Mouse (Mus musculus): ENCODE measurements at regions not wholly inside any gene's neighbourhood (a gene's known extent, or its start where the extent isn't known, plus 50 kb on each side); places are given as distances from the start of the nearest gene placed in this dataset.

- no peak for DNase-seq (ENCODE audit: low read depth)
These were observed 127.0 kb upstream of the Med14 start for GRCm38 (mm10) chrX:12888708-12889481.

DNA sequence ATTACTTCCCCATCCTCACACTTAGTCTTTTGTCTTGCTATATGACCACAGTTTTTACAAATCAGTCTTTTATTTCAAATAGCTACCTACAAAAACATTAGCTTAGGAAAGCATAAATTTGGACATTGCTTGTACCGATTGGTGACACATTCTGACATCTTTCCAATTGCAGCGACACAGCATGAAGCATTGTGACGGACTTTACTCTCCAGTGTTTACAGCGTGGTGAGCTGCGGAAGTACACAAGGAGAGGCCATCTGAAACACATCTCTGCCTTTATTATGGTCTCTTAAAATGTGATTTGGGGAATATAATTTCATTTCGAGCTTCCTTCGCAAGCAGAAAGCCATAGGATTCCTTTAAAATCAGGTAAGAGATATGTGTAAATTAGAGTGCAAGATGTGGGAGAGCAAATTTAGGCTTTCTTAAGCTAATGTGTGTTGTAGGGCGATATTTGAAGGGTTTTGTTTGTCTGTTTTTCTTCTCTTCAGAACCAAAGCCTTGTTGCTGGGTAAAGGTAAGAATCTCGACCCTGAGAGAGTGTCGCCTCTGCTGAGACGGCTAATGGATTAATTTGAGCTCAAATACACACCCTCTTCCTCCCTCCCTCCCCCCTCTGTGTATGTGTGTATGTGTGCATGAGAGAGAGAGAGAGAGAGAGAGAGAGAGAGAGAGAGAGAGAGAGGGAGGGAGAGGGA is 126.3 kb upstream of the Med14 start:
- no peak for DNase-seq (ENCODE audit: low read depth)

GRCm38 (mm10) chrX:12887516-12887915 is 125.6 kb upstream of the Med14 start:
- DNase-seq (ENCODE audit: low read depth): peak; percentile 6

GRCm38 (mm10) chrX:12886160-12887048 is 124.5 kb upstream of the Med14 start:
- DNase-seq (ENCODE audit: low read depth): peak; percentile 45

- no peak for DNase-seq (ENCODE audit: low read depth)
These were observed 117.4 kb upstream of the Med14 start for GRCm38 (mm10) chrX:12879233-12879632.

- no peak for DNase-seq (ENCODE audit: low read depth)
These were observed 115.6 kb upstream of the Med14 start for GRCm38 (mm10) chrX:12877506-12877905.

GRCm38 (mm10) chrX:12873698-12874144 is 111.8 kb upstream of the Med14 start:
- peak; percentile 41 for DNase-seq (ENCODE audit: low read depth)

- peak; percentile 21 for DNase-seq (ENCODE audit: low read depth)
These were observed 111.4 kb upstream of the Med14 start for GRCm38 (mm10) chrX:12873230-12873629.

- peak; percentile 26 for DNase-seq (ENCODE audit: low read depth)
These were observed 105.1 kb upstream of the Med14 start for GRCm38 (mm10) chrX:12866885-12867498.

DNA sequence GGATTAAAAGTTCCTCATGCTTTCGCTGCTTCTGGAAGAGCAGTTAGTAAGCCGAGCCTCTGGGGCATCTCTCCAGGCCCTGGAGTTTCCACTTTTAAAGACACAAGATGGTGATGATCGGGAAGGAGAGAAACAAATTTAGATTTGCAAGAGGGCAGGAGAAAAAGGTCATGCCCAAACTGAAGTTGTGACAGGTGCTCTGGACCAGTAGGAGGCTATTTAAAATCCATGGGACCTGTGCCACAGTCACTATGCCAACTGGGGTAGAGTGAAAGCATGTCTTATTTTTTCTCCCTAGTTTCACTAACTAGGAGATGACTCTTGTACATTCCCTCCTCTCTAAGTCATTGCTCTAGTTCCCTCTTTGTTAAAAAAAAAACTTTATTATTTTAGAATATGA is 104.3 kb upstream of the Med14 start:
- DNase-seq (ENCODE audit: low read depth): no peak

GRCm38 (mm10) chrX:12860168-12860567 is 98.3 kb upstream of the Med14 start:
- DNase-seq (ENCODE audit: low read depth): no peak

- DNase-seq (ENCODE audit: low read depth): no peak
These were observed 96.9 kb upstream of the Med14 start for GRCm38 (mm10) chrX:12858757-12859156.

DNA sequence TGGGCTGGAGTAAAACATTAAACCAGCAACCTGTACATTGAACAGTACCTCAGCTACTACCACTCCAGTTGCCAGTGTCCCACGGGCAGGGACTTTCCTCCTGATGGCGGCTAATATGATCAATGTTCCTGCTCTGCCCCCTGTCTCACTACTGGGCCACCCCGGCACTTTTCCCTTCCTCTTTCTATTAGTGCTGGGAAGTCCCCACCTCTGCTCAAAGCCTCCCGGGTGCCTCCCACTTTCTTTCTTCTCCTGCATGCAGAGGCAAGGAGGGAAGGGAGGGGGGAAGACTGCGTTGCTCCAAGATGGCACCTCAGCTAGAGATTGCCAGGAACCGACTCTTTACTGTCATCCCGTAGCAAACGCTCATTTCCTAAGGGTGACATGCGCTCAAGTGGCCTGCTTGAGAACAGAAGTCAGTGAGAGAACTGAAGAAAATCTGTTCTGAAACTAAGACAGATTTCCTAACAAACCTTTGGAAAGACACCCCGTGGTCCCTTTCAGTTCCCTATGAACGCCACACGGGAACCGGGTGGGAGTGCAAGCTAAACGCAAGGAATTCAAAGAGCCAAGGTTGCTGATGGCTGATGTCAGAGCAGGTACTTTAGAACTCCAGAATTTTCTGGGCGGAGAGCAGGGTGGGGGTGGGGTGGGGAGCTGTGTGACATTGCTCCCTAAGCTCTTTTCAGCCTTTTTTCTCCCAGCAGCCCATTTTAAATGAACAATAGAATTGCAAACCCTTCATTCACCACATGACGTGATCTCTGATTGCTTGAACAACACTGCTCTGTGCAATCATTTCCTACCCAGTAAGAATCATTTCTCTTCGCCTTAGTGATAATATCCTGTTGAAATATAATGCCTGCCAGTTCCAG is 96.2 kb upstream of the Med14 start:
- peak; percentile 39 for DNase-seq (ENCODE audit: low read depth)

DNA sequence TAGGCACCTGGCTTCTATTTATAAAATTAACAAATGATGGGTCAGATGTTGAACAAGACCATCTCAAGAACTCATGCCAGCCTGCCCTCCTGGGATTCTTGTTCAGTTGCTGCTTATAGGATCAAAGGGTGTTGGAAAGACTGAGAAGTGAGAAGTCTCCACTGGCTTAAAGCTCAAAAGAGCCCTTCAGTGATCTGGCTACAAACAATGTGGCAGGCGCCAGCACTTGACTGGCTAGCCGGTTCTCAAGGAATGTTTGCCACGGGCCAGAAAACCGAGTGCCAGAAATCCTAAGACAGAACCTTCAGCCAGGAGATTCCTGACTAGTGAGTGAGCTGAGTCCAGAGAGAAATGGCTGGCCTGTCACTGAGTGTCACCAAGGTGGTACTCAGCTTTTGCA is 93.6 kb upstream of the Med14 start:
- no peak for DNase-seq (ENCODE audit: low read depth)

GRCm38 (mm10) chrX:12851684-12852083 is 89.8 kb upstream of the Med14 start:
- peak; percentile 62 for DNase-seq (ENCODE audit: low read depth)

GRCm38 (mm10) chrX:12844431-12844830 is 82.6 kb upstream of the Med14 start:
- no peak for DNase-seq (ENCODE audit: low read depth)

GRCm38 (mm10) chrX:12841021-12841325 is 79.1 kb upstream of the Med14 start:
- no peak for DNase-seq (ENCODE audit: low read depth)

DNA sequence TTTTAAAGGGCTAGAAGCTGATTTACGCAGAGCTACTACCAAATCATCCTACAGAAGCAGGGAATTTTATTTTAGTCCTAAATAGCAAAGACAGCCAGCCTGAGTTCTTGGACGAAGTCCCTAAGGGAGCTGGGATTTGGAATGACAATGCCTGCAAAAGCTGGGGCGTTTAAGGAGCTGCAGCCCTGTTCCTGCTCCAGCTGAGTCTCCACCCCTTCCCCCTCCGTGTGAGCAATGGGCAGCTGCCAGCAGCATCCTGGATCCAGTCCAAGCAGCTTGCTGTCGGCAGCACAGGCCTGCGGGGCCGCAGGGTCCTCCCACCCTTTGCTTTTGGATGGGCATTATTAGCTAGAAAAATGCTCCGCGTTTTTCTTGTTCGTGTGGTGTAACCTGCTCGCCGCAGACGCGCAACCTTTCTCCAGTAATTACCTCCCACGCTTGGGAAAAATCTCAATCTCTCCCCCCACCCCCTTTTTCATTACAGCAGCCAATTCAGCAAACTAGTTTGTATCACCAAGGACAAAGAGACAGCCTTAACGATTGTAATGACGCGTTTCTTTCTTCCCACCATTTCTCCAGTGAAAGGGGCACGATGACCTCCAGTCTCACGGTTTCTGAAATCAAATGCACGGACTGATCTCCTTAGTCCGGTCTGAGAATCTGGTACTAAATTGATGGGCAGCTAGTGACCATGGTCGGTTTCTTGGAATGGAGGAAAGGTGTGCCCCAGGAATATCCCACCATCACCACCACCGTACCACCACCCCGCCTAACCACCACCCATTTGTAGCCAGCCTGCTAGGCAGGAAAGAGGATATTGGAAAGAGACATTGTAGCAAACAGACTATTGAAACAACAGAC is 78.5 kb upstream of the Med14 start:
- peak; percentile 72 for DNase-seq (ENCODE audit: low read depth)

DNA sequence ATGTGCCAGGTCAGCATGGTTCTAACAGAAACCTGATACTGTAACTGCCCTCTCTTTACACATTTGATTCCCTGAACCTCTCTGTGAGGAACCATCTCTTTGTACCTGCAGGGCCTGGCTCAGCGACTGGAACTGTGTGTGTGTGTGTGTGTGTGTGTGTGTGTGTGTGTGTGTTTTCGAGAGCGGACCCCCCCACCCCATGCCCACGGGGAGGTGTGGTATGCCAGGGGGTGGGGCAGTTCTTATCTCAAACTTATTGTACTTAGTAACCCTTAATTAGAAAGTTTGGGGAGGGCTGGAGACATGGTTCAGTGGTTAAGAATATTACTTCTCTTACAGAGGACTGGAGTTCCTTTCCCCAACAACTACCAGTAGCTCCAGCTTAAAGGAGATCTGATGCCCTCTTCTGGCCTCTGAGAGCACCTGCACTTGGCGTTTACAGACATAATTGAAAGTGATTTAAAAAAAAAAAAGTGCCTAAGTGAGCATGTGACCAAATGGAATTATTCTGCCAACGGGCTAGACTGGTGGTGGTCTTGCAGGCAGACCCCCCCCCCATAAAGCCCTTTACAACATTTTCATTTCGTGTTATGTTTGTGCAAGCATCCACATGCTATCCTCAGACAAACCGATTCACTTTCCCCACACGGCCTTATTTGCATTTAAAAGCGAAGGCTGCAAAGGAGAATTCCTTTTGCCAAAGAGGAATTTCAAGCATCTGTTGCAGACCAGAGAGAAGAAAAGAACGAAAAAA is 77.7 kb upstream of the Med14 start:
- peak; percentile 87 for DNase-seq (ENCODE audit: low read depth)
